Mouse (Mus musculus): ENCODE measurements at regions not wholly inside any gene's neighbourhood (a gene's known extent, or its start where the extent isn't known, plus 50 kb on each side); places are given as distances from the start of the nearest gene placed in this dataset.

DNA sequence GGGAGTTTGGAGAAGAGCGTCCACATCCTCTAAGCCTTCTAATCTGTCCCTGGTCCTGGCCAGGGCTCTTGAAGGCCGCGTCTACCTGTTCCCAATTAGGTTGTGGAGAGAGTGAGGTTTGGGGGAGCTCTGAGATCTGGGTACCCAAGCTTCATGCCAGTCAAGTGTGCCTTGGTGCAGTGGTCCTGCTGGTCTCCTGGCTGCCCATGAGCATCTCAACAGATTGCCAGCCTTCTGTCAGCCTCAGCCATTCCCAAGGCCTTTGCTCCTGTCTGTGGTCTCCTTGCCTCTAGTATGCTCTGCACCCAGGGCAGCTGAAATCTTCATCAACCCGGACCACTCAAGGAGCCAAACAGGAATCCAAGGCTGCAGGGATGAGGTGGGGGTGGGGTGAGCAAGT lies 73.2 kb upstream of the 1600014C23Rik start:
- Histone ChIP-seq H3K9me3 (ENCODE audit: control insufficient read depth, insufficient read depth, low read depth, low read length) (no peaks in the 10 kb centered on the region), H3K4me1 (ENCODE audit: control insufficient read depth in 2 of 2, insufficient read depth in 2 of 2, low read length in 2 of 2, poor library complexity in 1 of 2) (peaks cover 2 to 19% of the 10 kb centered on the region in 2 experiments; a peak in 2 of 4 replicates), H3K9ac (ENCODE audit: insufficient read depth, low read depth, low read length, poor library complexity, severe bottlenecking) (no peak overlapping the region), H3K36me3 (ENCODE audit: control insufficient read depth, insufficient read depth, low read length, poor library complexity, severe bottlenecking) (no peaks in the 10 kb centered on the region), H3K4me3 (ENCODE audit: insufficient read depth in 1 of 2, low read depth in 1 of 2, low read length in 2 of 2, poor library complexity in 1 of 2, severe bottlenecking in 1 of 2) (no peak overlapping the region), H3K27ac (ENCODE audit: insufficient read depth, low read depth, low read length, poor library complexity, severe bottlenecking) (no peak overlapping the region)
- no peak for DNase-seq (ENCODE audit: low read depth, low spot score)
- in situ Hi-C loops (cut with MboI; ENCODE audit: low sequenced_read_pairs in 2 of 2, unreplicated experiment in 2 of 2): no loop called here
- TF ChIP-seq MAFK (IDR thresholded peaks at IDR 0.05; ENCODE audit: insufficient read depth, low read depth, low read length): no peak
- no peak for TF ChIP-seq CHD2 (IDR thresholded peaks at IDR 0.05; ENCODE audit: low read depth, low read length)

DNA sequence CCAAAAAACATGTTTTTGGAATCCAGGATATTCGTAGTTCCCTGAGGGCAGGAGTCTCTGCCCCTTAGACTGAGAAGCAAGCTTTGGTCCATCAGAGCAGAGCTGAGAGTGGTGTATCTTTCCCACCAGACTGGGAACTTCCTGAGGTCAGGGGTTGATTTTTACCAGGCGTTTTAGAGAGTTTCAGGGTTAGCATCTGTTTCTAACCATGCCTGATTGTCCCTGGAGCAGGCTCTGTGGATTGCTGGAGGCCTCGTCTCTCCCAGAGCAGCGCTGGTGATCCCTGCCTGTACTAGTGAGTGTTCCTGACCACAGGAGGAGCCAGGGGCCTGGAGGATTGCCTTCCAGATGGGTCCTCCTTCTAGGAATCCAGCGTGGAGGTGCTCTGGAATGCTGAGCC lies 72.8 kb upstream of the 1600014C23Rik start:
- no peak for DNase-seq (ENCODE audit: low read depth, low spot score)

DNA sequence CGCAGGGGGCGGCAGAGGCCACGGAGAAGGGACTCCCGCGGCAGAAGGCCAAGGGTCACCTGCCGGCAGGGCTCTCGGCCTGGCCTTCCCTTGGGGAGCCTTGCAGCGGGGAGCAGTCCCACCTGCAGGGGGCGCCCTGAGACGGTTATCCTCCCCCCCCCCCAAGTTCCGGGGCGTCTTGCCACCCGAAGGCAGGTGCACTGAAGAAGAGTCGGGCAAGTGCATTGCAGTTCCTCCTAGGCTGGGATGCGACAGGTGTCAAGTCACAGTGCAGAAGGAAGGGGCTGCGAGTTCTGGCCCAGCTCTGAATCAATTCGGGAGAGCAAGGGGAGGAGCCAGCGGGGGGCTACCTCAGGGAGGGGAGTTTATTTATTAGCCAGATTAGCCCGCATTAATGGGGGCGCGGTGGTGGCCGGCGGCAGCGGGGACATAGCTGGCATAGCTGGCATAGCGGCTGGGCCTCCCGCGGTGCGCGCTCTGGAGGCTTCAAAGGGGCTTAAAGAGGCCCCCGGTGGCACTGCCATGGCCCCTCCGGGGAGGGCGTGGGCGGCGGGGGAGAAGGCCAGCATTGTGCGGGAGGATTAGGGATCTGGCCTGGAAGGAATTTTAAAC lies 71.9 kb upstream of the 1600014C23Rik start:
- no peak overlapping the region for H3K27ac ChIP-seq (ENCODE audit: insufficient read depth, low read depth, low read length, poor library complexity, severe bottlenecking)
- in situ Hi-C loops (cut with MboI; ENCODE audit: low sequenced_read_pairs in 2 of 2, unreplicated experiment in 2 of 2): no loop called here
- no peak for TF ChIP-seq ZC3H11A (IDR thresholded peaks at IDR 0.05; ENCODE audit: borderline replicate concordance, low read depth, low read length)
- TF ChIP-seq ZNF384 (IDR thresholded peaks at IDR 0.05; ENCODE audit: low read depth, low read length): no peak
- no peak for TF ChIP-seq CHD2 (IDR thresholded peaks at IDR 0.05; ENCODE audit: low read depth, low read length)
- TF ChIP-seq MAFK (IDR thresholded peaks at IDR 0.05; ENCODE audit: insufficient read depth, low read depth, low read length): no peak
- no peak for TF ChIP-seq HCFC1 (IDR thresholded peaks at IDR 0.05; ENCODE audit: borderline replicate concordance, insufficient read depth, low read length)
- peaks cover 2 to 19% of the 10 kb centered on the region in 2 experiments; a peak in 2 of 4 replicates for H3K4me1 ChIP-seq (ENCODE audit: control insufficient read depth in 2 of 2, insufficient read depth in 2 of 2, low read length in 2 of 2, poor library complexity in 1 of 2)
- H3K4me3 ChIP-seq (ENCODE audit: insufficient read depth in 1 of 2, low read depth in 1 of 2, low read length in 2 of 2, poor library complexity in 1 of 2, severe bottlenecking in 1 of 2): peak overlapping the region; percentile 14 to 55; a peak in 2 of 4 replicates
- peak overlapping the region; percentile 41; the same call in 1 of the 2 replicates for H3K9ac ChIP-seq (ENCODE audit: insufficient read depth, low read depth, low read length, poor library complexity, severe bottlenecking)
- no peaks in the 10 kb centered on the region for H3K9me3 ChIP-seq (ENCODE audit: control insufficient read depth, insufficient read depth, low read depth, low read length)
- no peaks in the 10 kb centered on the region for H3K36me3 ChIP-seq (ENCODE audit: control insufficient read depth, insufficient read depth, low read length, poor library complexity, severe bottlenecking)
- no peak for DNase-seq (ENCODE audit: low read depth, low spot score)

More for the DNA sequence above, 72.8 kb upstream of the 1600014C23Rik start:
- no peak overlapping the region for H3K9ac ChIP-seq (ENCODE audit: insufficient read depth, low read depth, low read length, poor library complexity, severe bottlenecking)
- no peak overlapping the region for H3K27ac ChIP-seq (ENCODE audit: insufficient read depth, low read depth, low read length, poor library complexity, severe bottlenecking)
- peaks cover 2 to 19% of the 10 kb centered on the region in 2 experiments; a peak in 2 of 4 replicates for H3K4me1 ChIP-seq (ENCODE audit: control insufficient read depth in 2 of 2, insufficient read depth in 2 of 2, low read length in 2 of 2, poor library complexity in 1 of 2)
- H3K4me3 ChIP-seq (ENCODE audit: insufficient read depth in 1 of 2, low read depth in 1 of 2, low read length in 2 of 2, poor library complexity in 1 of 2, severe bottlenecking in 1 of 2): no peak overlapping the region
- H3K9me3 ChIP-seq (ENCODE audit: control insufficient read depth, insufficient read depth, low read depth, low read length): no peaks in the 10 kb centered on the region
- no peak for TF ChIP-seq CHD2 (IDR thresholded peaks at IDR 0.05; ENCODE audit: low read depth, low read length)
- no peaks in the 10 kb centered on the region for H3K36me3 ChIP-seq (ENCODE audit: control insufficient read depth, insufficient read depth, low read length, poor library complexity, severe bottlenecking)
- in situ Hi-C loops (cut with MboI; ENCODE audit: low sequenced_read_pairs in 2 of 2, unreplicated experiment in 2 of 2): no loop called here

DNA sequence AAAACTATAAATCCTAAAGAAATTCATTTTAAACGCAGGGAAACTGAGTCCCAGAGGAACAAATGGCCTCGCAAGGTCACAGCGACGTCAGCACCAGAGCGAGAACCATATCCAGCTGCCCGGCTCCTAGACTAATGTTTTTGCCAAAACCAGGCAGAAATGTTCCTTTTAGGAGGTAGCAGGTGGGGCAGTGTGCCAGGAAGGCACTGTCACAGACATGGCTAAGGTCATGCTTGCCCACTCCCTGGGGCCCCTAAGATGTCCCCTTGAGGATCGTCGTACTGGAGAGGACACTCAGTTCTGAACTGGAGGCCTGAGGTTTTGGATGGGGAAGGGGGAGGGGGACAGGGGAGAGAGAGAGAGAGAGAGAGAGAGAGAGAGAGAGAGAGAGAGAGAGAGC lies 69.7 kb upstream of the 1600014C23Rik start:
- Histone ChIP-seq H3K36me3 (ENCODE audit: control insufficient read depth, insufficient read depth, low read length, poor library complexity, severe bottlenecking) (no peaks in the 10 kb centered on the region), H3K4me3 (ENCODE audit: insufficient read depth in 1 of 2, low read depth in 1 of 2, low read length in 2 of 2, poor library complexity in 1 of 2, severe bottlenecking in 1 of 2) (no peak overlapping the region), H3K4me1 (ENCODE audit: control insufficient read depth in 2 of 2, insufficient read depth in 2 of 2, low read length in 2 of 2, poor library complexity in 1 of 2) (peaks cover 2 to 17% of the 10 kb centered on the region in 2 experiments; a peak in 2 of 4 replicates), H3K9me3 (ENCODE audit: control insufficient read depth, insufficient read depth, low read depth, low read length) (no peaks in the 10 kb centered on the region), H3K27ac (ENCODE audit: insufficient read depth, low read depth, low read length, poor library complexity, severe bottlenecking) (no peak overlapping the region), H3K9ac (ENCODE audit: insufficient read depth, low read depth, low read length, poor library complexity, severe bottlenecking) (no peak overlapping the region)
- TF ChIP-seq CHD2 (IDR thresholded peaks at IDR 0.05; ENCODE audit: low read depth, low read length) (no peak), MAFK (IDR thresholded peaks at IDR 0.05; ENCODE audit: insufficient read depth, low read depth, low read length) (no peak), ZC3H11A (IDR thresholded peaks at IDR 0.05; ENCODE audit: borderline replicate concordance, low read depth, low read length) (no peak)
- no peak for DNase-seq (ENCODE audit: low read depth, low spot score)
- in situ Hi-C loops (cut with MboI; ENCODE audit: low sequenced_read_pairs in 2 of 2, unreplicated experiment in 2 of 2): no loop called here

DNA sequence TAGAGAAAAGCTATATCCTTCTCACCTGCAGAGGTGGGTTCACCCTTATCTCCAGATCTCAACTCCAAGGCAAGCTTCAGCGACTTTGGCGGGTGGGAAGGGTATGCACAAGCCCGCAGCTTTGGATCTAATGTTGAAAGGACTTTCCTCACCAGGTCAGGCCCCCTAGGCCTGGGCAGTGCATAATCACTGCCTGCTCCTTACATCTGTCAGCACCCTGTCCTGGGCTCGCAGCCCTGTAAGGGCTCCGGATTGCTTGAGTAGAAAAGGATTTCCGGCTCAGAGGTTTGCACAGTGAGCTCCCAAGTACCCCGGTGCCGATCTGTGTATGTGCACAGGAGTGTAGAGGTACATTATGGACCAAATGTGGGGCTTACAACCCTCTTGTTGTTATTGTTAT lies 68.8 kb upstream of the 1600014C23Rik start:
- Histone ChIP-seq H3K9me3 (ENCODE audit: control insufficient read depth, insufficient read depth, low read depth, low read length) (no peaks in the 10 kb centered on the region), H3K4me3 (ENCODE audit: insufficient read depth in 1 of 2, low read depth in 1 of 2, low read length in 2 of 2, poor library complexity in 1 of 2, severe bottlenecking in 1 of 2) (no peak overlapping the region), H3K4me1 (ENCODE audit: control insufficient read depth in 2 of 2, insufficient read depth in 2 of 2, low read length in 2 of 2, poor library complexity in 1 of 2) (peaks cover 2 to 12% of the 10 kb centered on the region in 2 experiments; a peak in 2 of 4 replicates), H3K9ac (ENCODE audit: insufficient read depth, low read depth, low read length, poor library complexity, severe bottlenecking) (no peak overlapping the region), H3K27ac (ENCODE audit: insufficient read depth, low read depth, low read length, poor library complexity, severe bottlenecking) (no peak overlapping the region), H3K36me3 (ENCODE audit: control insufficient read depth, insufficient read depth, low read length, poor library complexity, severe bottlenecking) (no peaks in the 10 kb centered on the region)
- DNase-seq (ENCODE audit: low read depth, low spot score): no peak
- in situ Hi-C loops (cut with MboI; ENCODE audit: low sequenced_read_pairs in 2 of 2, unreplicated experiment in 2 of 2): no loop called here
- no peak for TF ChIP-seq ZC3H11A (IDR thresholded peaks at IDR 0.05; ENCODE audit: borderline replicate concordance, low read depth, low read length)
- TF ChIP-seq HCFC1 (IDR thresholded peaks at IDR 0.05; ENCODE audit: borderline replicate concordance, insufficient read depth, low read length): no peak
- TF ChIP-seq ZNF384 (IDR thresholded peaks at IDR 0.05; ENCODE audit: low read depth, low read length): no peak
- no peak for TF ChIP-seq MAFK (IDR thresholded peaks at IDR 0.05; ENCODE audit: insufficient read depth, low read depth, low read length)
- TF ChIP-seq CHD2 (IDR thresholded peaks at IDR 0.05; ENCODE audit: low read depth, low read length): no peak
